Mouse (Mus musculus) limb, embryonic 15.5 days (tissue): ENCODE measurements around the gene Ildr2. TPM values are rescaled to one million over a fixed set of nuclear protein-coding genes. Genes with fewer than 3 reads are reported as not detected.

Source experiments
- ATAC-seq: fragments of 200-750 bp; cut with Nextera tagmentation; 2 replicates; pipeline ENCODE4 v1.8.0; 2017; ENCODE audit warnings: low read depth, moderate TSS enrichment; ENCODE audit not compliant: insufficient number of reproducible peaks, low FRiP score, low TSS enrichment
- H3K27ac ChIP-seq: fragments of 300-500 bp; sonication (generic); 2 replicates; pipeline ENCODE4 v1.5.1; 2015; ENCODE audit warnings: moderate library complexity, mild to moderate bottlenecking, inconsistent platforms
- H3K27me3 ChIP-seq: fragments of 300-500 bp; sonication (generic); 2 replicates; pipeline ENCODE4 v1.6.1; 2015; ENCODE audit warnings: inconsistent platforms
- H3K36me3 ChIP-seq: fragments of 300-500 bp; sonication (generic); 2 replicates; pipeline ENCODE4 v1.6.1; 2015; ENCODE audit warnings: inconsistent platforms
- H3K4me1 ChIP-seq: fragments of 300-500 bp; sonication (generic); 2 replicates; pipeline ENCODE4 v1.6.1; 2015; ENCODE audit warnings: inconsistent platforms
- H3K4me2 ChIP-seq: fragments of 300-500 bp; sonication (generic); 2 replicates; pipeline ENCODE4 v1.6.1; 2015; ENCODE audit warnings: mild to moderate bottlenecking, inconsistent platforms
- H3K4me3 ChIP-seq: fragments of 300-500 bp; sonication (generic); 2 replicates; pipeline ENCODE4 v1.5.1; 2015; ENCODE audit warnings: mild to moderate bottlenecking, inconsistent platforms
- H3K9ac ChIP-seq: fragments of 300-500 bp; sonication (generic); 2 replicates; pipeline ENCODE4 v1.6.1; 2015; ENCODE audit warnings: inconsistent platforms
- H3K9me3 ChIP-seq: fragments of 300-500 bp; sonication (generic); 2 replicates; pipeline ENCODE4 v1.6.1; 2016; ENCODE audit warnings: inconsistent platforms
- WGBS: fragments of 180-500 bp; shearing (Covaris S2); methylation state at CpG from one replicate; pipeline ENCODE4 v1.1.7; 2015; 5-methylcytosine and 5-hydroxymethylcytosine counted together
- polyA plus RNA-seq: library from polyadenylated mRNA; unstranded; fragments of >200 nt; fragmentation: Nextera tagmentation; extraction: Ambion mirVana; gene quantifications from 2 replicates; pipeline ENCODE4 v1.2.1, GENCODE M21; 2015

The Ildr2 gene
- polyA plus RNA-seq, 1 experiment from 2014 or later: 0.24 TPM

DNA sequence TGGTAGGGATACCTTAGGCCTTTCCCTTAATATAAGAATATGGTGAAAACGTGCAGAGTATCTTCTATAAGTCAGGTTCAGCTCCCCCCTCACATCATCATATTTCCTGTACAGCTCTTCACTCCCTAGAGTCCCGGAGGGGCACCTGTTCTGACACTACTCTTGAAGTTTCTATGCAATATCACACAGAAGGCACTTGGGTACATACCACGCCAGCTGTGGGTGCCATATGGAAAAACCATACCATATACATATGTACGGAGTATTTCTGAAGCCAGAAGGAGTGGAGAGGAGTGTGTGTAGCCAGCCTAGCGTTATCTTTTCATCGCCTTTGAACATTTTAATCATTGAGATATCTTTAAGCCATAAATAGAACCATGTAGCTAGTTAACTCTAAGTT is 36.6 kb downstream of the Ildr2 start:
- 80% methylated on average over 6 of the region's 6 CpGs for WGBS
- H3K27ac ChIP-seq: no peak overlapping the region
- ATAC-seq: no peak
- H3K4me2 ChIP-seq: no peak overlapping the region
- no peaks in the 10 kb centered on the region for H3K36me3 ChIP-seq
- no peaks in the 10 kb centered on the region for H3K9me3 ChIP-seq
- no peak overlapping the region for H3K9ac ChIP-seq
- H3K4me3 ChIP-seq: no peak overlapping the region
- no peaks in the 10 kb centered on the region for H3K4me1 ChIP-seq
- no peaks in the 10 kb centered on the region for H3K27me3 ChIP-seq

DNA sequence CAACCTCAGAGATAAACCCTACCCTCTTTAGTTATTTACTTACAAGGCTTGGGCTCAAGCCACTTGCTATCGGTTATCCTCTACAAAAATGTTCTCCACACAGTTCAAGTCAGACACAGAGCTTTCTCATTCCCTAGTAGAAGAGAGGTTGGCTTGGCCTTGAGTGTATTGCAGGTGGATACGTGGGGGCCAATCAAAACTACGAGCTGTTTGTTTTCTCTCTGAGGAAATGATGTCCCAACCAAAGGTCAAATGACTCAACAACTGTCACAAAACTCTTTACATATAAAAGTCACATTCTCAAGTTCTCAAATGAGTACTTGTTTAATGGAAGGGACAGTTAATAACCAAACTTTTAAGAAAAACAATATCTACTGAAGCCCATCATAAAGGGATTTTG is 39.1 kb downstream of the Ildr2 start:
- Histone ChIP-seq H3K4me3 (no peak overlapping the region), H3K4me1 (no peaks in the 10 kb centered on the region), H3K27ac (no peak overlapping the region), H3K27me3 (no peaks in the 10 kb centered on the region), H3K9ac (no peak overlapping the region), H3K9me3 (no peaks in the 10 kb centered on the region), H3K36me3 (no peaks in the 10 kb centered on the region), H3K4me2 (no peak overlapping the region)
- WGBS: 81% methylated on average over 3 of the region's 3 CpGs
- no peak for ATAC-seq

DNA sequence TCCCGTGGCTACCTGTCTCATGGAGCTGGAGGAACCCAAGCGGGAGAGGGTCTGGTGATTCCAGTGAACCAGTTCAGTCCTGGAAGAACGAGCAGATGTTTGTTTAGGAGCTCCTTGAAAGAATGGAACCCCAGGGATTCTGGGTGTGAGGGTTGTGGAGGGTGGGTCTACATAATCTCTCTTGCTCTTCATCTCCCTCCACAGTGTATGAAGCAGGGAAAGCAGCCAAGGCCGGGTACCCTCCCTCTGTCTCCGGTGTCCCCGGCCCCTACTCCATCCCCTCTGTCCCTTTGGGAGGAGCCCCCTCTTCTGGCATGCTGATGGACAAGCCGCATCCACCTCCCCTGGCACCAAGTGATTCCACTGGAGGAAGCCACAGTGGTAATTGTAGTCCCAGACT is 41.6 kb downstream of the Ildr2 start:
- H3K9ac ChIP-seq: no peak overlapping the region
- H3K4me3 ChIP-seq: no peak overlapping the region
- WGBS: 78% methylated on average over 7 of the region's 7 CpGs
- H3K27ac ChIP-seq: no peak overlapping the region
- H3K36me3 ChIP-seq: no peaks in the 10 kb centered on the region
- H3K27me3 ChIP-seq: no peaks in the 10 kb centered on the region
- no peak overlapping the region for H3K4me2 ChIP-seq
- no peaks in the 10 kb centered on the region for H3K4me1 ChIP-seq
- ATAC-seq: no peak
- no peaks in the 10 kb centered on the region for H3K9me3 ChIP-seq

DNA sequence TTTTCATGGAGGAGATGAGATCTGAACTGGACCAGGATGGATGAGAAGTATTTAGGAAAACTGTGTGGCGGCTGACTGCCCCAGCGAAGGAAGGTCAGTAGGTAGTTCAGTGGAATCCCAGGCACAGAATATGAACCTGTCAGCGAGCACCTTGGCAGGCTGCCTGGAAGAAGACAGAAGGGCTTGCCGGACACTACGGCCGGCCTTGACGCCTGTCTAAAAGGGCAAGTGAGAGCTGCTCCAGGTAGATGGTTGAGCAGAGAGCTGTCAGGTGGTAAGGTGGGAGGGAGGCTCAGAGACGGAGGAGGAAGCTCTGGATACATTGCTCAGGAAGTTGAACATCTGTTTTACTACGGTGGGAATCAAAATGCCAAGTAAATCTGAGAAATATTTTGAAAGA is 42.4 kb downstream of the Ildr2 start:
- H3K9me3 ChIP-seq: no peaks in the 10 kb centered on the region
- no peaks in the 10 kb centered on the region for H3K27me3 ChIP-seq
- H3K4me1 ChIP-seq: no peaks in the 10 kb centered on the region
- no peak overlapping the region for H3K27ac ChIP-seq
- no peak overlapping the region for H3K4me2 ChIP-seq
- H3K4me3 ChIP-seq: no peak overlapping the region
- WGBS: 77% methylated on average over 9 of the region's 9 CpGs
- no peak for ATAC-seq
- H3K36me3 ChIP-seq: no peaks in the 10 kb centered on the region
- H3K9ac ChIP-seq: no peak overlapping the region

DNA sequence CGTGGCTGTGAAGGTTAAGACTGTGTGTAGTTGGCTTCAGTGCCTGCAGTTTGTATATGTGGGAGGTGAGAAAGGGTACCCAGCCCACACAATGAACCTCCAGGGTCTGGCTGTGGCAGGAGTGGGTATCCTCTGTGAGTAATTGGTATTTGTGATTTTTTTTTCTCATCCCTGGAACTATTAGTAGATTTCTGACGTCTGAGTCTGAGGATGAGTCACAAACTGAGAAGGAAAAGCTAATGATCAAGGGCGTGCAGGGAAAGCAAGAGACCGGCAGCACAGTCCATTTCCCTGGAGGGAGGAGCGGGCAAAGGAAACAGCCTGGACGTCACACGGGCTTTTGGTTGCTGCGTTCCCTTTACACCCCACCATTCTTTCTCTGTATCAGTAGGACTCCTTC is 43.0 kb downstream of the Ildr2 start:
- Histone ChIP-seq H3K27ac (no peak overlapping the region), H3K4me2 (no peak overlapping the region), H3K4me1 (no peaks in the 10 kb centered on the region), H3K9ac (no peak overlapping the region), H3K4me3 (no peak overlapping the region), H3K36me3 (no peaks in the 10 kb centered on the region), H3K9me3 (no peaks in the 10 kb centered on the region), H3K27me3 (no peaks in the 10 kb centered on the region)
- WGBS: 73% methylated on average over 8 of the region's 8 CpGs
- ATAC-seq: no peak

DNA sequence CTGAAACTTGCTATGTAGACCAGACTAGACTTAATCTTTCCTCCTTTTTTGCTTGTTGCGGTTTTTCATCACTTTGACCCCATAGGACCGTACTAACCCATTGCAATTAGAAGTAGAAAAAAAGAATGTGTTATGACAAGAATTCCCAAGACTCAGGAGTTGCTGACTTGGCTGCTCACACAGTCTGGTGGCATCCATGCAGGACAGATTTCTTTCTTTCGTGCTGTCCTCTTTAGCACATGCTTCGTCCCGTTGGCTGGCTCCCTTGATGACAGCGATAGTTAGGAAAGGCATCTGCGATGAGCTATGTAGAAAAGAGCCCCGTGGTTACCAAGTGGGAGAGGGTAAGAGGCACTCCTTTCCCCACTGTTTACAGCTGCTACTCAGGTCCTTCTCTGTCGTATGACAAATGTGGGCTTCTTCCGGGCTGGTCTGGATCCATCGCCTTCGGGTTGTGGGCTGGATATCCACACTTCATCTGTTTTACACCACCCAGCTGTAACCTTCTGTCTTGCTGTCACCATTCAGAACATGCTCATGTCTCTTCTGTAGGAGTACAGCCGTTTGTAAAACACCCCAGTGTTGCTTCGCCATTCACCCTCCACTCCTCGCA is 43.7 kb downstream of the Ildr2 start:
- ATAC-seq: no peak
- Histone ChIP-seq H3K27ac (no peak overlapping the region), H3K9me3 (no peaks in the 10 kb centered on the region), H3K36me3 (no peaks in the 10 kb centered on the region), H3K9ac (no peak overlapping the region), H3K27me3 (no peaks in the 10 kb centered on the region), H3K4me1 (no peaks in the 10 kb centered on the region), H3K4me2 (no peak overlapping the region), H3K4me3 (no peak overlapping the region)
- 67% methylated on average over 15 of the region's 15 CpGs for whole genome bisulfite sequencing

DNA sequence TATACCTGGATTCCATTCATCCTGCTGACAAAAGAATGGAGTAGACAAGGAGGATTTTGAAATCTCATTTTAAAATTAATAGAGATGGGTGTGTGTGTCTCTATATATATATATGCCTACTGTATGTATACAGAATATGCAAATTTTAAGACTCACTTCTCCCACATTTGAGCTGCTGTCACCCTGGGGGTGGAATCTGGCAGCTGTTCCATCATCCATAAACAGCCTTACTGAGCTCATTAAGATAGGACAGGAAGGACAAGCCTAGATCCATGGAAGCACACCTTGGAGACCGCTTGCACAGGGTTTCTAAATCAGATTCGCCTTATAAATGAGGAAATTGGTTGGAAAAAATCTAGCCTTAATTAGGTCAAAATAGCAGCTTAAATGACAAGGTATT is 44.9 kb downstream of the Ildr2 start:
- Histone ChIP-seq H3K27ac (no peak overlapping the region), H3K4me3 (no peak overlapping the region), H3K4me2 (no peak overlapping the region)

DNA sequence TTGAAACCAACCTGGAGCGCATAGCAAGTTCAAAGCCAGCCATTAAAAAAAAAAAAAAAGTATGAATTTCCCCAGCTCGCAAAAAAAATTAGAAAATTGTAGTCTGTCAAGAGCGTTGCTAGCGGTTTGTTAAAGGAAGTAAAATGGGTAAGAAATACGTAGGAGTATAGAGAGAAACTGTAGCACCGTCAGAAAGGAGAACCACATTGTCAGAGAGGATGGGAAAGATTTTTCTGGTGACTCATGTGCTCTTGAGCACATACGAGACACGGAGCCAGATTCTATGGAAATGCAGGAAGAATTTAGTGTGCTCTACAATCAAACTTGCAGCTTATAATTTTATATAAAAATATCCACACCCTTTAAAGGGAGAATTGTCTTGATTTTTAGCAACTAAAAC is 45.9 kb downstream of the Ildr2 start:
- Histone ChIP-seq H3K4me3 (no peak overlapping the region), H3K4me1 (no peaks in the 10 kb centered on the region), H3K4me2 (no peak overlapping the region), H3K36me3 (no peaks in the 10 kb centered on the region), H3K27ac (no peak overlapping the region), H3K9ac (no peak overlapping the region), H3K9me3 (no peaks in the 10 kb centered on the region), H3K27me3 (no peaks in the 10 kb centered on the region)
- WGBS: 65% methylated on average over 8 of the region's 8 CpGs
- ATAC-seq: no peak

More for the DNA sequence above, 44.9 kb downstream of the Ildr2 start:
- no peak overlapping the region for H3K9ac ChIP-seq
- no peak for ATAC-seq
- no peaks in the 10 kb centered on the region for H3K4me1 ChIP-seq
- 91% methylated on average over 2 of the region's 2 CpGs for WGBS
- H3K27me3 ChIP-seq: no peaks in the 10 kb centered on the region
- no peaks in the 10 kb centered on the region for H3K9me3 ChIP-seq
- no peaks in the 10 kb centered on the region for H3K36me3 ChIP-seq

DNA sequence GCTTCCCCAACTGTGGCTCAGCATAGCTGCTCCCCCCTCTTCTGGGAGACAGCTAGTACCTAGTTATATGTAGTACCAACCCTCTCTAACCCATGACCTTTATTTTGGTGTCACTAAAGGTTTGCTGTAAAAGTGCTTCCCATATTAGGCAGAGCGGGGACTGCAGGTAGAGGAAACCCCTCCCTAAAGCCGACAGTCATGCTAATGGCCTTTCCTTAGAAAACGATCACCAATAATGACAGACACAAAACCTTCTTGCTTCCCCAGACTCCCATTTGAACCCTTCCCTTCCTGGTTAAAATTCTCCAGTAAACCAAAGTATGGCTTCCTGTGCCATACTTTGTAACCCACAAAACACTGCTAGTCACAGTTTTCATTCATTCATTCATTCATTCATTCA is 46.6 kb downstream of the Ildr2 start:
- Histone ChIP-seq H3K27ac (no peak overlapping the region), H3K27me3 (no peaks in the 10 kb centered on the region), H3K4me2 (no peak overlapping the region), H3K9ac (no peak overlapping the region), H3K4me3 (no peak overlapping the region), H3K9me3 (no peaks in the 10 kb centered on the region), H3K36me3 (no peaks in the 10 kb centered on the region), H3K4me1 (no peaks in the 10 kb centered on the region)
- ATAC-seq: no peak
- WGBS: 50% methylated on average over 3 of the region's 3 CpGs

DNA sequence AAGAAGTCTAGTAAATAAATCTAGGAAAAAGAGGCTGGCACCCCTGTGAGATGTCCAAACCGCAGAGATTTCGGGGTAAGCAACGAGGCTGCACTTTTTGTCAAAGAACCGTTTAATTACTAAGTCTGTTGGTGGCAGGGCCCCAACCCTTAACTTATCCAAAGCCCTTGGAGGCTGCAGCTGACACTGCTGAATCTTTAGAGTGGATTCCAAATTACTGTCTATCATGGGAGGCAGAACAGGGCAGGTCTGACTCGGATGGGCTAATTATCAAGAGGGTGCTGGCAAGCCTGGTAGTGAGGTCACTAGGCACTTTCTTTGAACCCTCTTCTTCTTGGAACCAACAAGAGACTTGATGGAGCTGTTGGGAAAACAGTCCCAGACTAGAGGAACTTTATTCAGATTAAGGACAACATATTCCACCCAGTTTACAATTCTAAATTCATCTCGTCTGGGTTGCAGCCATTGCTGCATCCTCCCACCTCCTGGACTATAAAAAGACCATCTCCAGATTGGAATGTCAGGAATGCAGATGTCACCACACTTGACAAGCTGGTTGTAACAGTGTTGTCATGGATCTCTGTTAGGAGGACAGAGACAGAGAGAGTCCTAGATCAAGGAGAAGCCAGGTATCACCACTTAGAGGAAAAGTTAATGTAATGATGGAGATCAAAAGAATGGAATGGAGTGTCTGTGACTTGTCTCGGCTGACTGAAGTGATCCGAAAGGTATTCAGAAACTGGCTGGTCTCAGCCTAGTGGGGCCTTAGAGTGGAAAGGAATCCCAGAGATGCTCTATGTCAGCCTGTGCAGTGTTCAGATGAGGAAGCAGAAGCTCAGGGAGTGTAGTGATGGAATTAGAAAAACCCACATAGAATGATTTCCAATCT is 50.7 kb downstream of the Ildr2 start:
- no peaks in the 10 kb centered on the region for H3K36me3 ChIP-seq
- no peak overlapping the region for H3K27ac ChIP-seq
- H3K4me1 ChIP-seq: peaks cover 12% of the 10 kb centered on the region; the same call in 1 of the 2 replicates
- H3K9me3 ChIP-seq: no peaks in the 10 kb centered on the region
- H3K9ac ChIP-seq: no peak overlapping the region
- no peak for ATAC-seq
- 67% methylated on average over 8 of the region's 8 CpGs for WGBS
- peaks cover 27% of the 10 kb centered on the region for H3K27me3 ChIP-seq
- H3K4me3 ChIP-seq: no peak overlapping the region
- H3K4me2 ChIP-seq: no peak overlapping the region

DNA sequence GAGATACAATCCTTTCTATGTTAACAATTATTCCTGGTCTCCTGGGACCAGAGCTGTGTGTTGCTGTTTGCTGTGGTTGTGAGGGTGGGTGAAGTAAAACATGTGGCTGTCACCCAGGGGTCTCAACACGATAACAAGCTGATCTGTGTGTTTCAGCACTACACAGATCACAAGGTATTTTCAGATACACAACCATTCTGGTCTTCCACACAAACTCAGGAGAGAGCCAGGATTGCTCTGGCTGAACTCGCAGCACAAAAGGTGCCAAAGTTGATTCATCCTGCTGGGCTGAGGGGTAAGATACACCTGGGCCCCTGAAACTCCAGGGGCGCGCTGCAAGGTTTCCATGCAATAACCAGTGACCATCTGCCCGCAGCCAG is 54.5 kb downstream of the Ildr2 start:
- peaks cover 38% of the 10 kb centered on the region for H3K27me3 ChIP-seq
- H3K36me3 ChIP-seq: no peaks in the 10 kb centered on the region
- no peaks in the 10 kb centered on the region for H3K9me3 ChIP-seq
- 17% methylated on average over 5 of the region's 5 CpGs for WGBS
- H3K9ac ChIP-seq: no peak overlapping the region
- peak overlapping the region; percentile 98 for H3K4me2 ChIP-seq
- H3K4me1 ChIP-seq: peaks cover 12% of the 10 kb centered on the region; the same call in 1 of the 2 replicates
- no peak for ATAC-seq
- H3K4me3 ChIP-seq: peak overlapping the region; percentile 53
- H3K27ac ChIP-seq: no peak overlapping the region
